Mouse (Mus musculus) C2C12 (cell line): ENCODE results near the gene Ubxn11. TPM values are rescaled to one million over a fixed set of nuclear protein-coding genes. Genes with fewer than 3 reads are reported as not detected.

Experiments
- H3K27me3 ChIP-seq: one replicate; pipeline ENCODE4 v1.6.1; 2011; ENCODE audit not compliant: control insufficient read depth, insufficient read depth, insufficient read length
- H3K36me3 ChIP-seq: one replicate; pipeline ENCODE4 v1.6.1; 2011; ENCODE audit not compliant: control insufficient read depth, insufficient read depth
- H3K4me3 ChIP-seq: one replicate; pipeline ENCODE4 v1.5.1; 2011; ENCODE audit warnings: mild to moderate bottlenecking, control low read depth; ENCODE audit not compliant: poor library complexity, insufficient read depth, severe bottlenecking
- H3K79me2 ChIP-seq: one replicate; pipeline ENCODE4 v1.6.1; 2011; ENCODE audit not compliant: control insufficient read depth, insufficient read depth
- H3K79me3 ChIP-seq: one replicate; pipeline ENCODE4 v1.6.1; 2011; ENCODE audit warnings: low read depth, control low read depth
- H3ac ChIP-seq: one replicate; pipeline ENCODE3; 2011; ENCODE audit warnings: low read depth; ENCODE audit not compliant: control insufficient read depth, insufficient read length
- CEBPB ChIP-seq: IDR thresholded peaks from one replicate; pipeline ENCODE4 v1.6.1; 2011; ENCODE audit warnings: low read depth, mild to moderate bottlenecking, control low read depth, moderate library complexity
- CTCF ChIP-seq: IDR thresholded peaks from one replicate; pipeline ENCODE4 v1.5.1; 2011; ENCODE audit not compliant: control insufficient read depth, insufficient read depth, insufficient read length
- FOSL1 ChIP-seq: IDR thresholded peaks from one replicate; pipeline ENCODE4 v1.8.0; 2011; ENCODE audit warnings: mild to moderate bottlenecking, low read length; ENCODE audit not compliant: poor library complexity, insufficient read depth, severe bottlenecking
- MAX ChIP-seq: IDR thresholded peaks from one replicate; pipeline ENCODE4 v1.6.1; 2011; ENCODE audit warnings: mild to moderate bottlenecking, control low read depth
- MYOD1 ChIP-seq: IDR thresholded peaks from one replicate; pipeline ENCODE4 v1.6.1; 2011; ENCODE audit warnings: low read depth; ENCODE audit not compliant: control insufficient read depth, insufficient read length
- MYOG ChIP-seq: IDR thresholded peaks from one replicate; pipeline ENCODE4 v1.6.1; 2011; ENCODE audit not compliant: control insufficient read depth, insufficient read length; ENCODE audit errors: extremely low read depth
- USF1 ChIP-seq: IDR thresholded peaks from one replicate; pipeline ENCODE4 v1.6.1; 2011; ENCODE audit warnings: low read depth, mild to moderate bottlenecking, control low read depth, moderate library complexity
- polyA plus RNA-seq: library from polyadenylated mRNA; unstranded; fragments of >200 nt; fragmentation: generic; extraction: Trizol; gene quantifications from one replicate; pipeline ENCODE4 v1.2.1, GENCODE M21; 2012; ENCODE audit warnings: missing spikeins

Ubxn11 gene
- polyA plus RNA-seq, 1 experiment = 0.80 TPM

DNA sequence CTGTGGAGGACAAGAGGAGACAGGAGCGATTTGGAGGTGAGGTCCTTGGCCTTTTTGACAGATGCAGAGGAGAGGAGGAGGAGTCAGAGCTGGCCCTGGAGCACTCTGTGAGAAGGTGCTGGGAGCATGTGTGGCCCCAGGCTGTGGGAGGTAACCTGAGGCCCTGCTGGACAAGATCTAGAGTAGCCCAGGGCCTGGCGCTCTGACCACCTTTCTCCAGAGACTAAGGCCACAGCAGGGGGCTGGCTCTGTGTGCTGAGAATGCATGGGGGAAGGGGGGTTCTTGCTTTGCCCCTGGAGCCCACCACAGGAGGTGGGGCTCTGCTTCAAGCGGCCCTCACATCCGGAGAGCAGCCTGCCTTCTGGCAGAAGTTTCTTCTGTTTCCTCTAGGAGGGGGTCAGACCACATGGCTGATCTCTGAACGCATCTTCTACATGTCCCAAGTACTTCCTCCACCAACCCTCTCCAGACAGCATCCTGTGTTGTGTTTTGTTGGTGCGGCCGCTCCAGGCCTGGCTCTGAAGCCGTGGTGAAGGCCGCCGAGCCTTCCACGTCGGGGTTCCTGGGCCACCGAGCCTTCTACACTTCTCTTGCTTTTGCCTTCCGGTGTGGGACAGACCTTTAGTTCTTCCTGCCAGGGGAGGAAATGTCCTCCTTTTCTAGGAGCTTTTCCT lies 15.9 kb downstream of the Ubxn11 start:
- H3K36me3 ChIP-seq = no peaks in the 10 kb centered on the region
- no peak overlapping the region for H3ac ChIP-seq
- no peaks in the 10 kb centered on the region for H3K27me3 ChIP-seq
- H3K4me3 ChIP-seq = no peak overlapping the region
- no peaks in the 10 kb centered on the region for H3K79me3 ChIP-seq
- no peak for TF ChIP-seq MYOG
- TF ChIP-seq MAX = no peak
- no peak for TF ChIP-seq USF1
- TF ChIP-seq CEBPB = no peak
- no peak for TF ChIP-seq MYOD1
- TF ChIP-seq CTCF = no peak
- TF ChIP-seq FOSL1 = no peak
- H3K79me2 ChIP-seq = no peaks in the 10 kb centered on the region

DNA sequence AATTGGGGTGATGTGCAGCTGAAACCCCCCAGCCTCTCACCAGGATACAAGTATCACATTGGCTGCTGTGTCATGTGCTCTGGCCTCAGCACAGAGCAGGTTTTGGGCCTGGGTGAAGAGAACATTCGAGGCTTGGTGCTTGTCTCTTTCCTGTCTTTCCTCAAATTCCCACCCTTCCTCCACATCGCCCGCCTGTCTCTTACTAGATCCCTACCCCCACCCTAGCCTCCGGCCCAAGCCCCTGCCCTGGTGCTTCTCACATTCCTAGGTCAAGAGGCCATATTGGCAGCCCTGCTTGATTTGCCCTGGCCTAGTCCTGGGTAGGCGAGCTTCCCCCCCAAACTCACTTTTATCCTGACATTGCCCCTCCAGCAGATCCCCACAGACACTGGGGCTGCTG lies 16.7 kb downstream of the Ubxn11 start:
- no peak overlapping the region for H3ac ChIP-seq
- no peak for TF ChIP-seq CEBPB
- no peak for TF ChIP-seq CTCF
- no peak for TF ChIP-seq MYOG
- TF ChIP-seq USF1 = no peak
- no peak for TF ChIP-seq FOSL1
- no peak for TF ChIP-seq MYOD1
- TF ChIP-seq MAX = no peak
- no peaks in the 10 kb centered on the region for H3K27me3 ChIP-seq
- no peaks in the 10 kb centered on the region for H3K36me3 ChIP-seq
- H3K79me2 ChIP-seq = no peaks in the 10 kb centered on the region
- no peak overlapping the region for H3K4me3 ChIP-seq
- no peaks in the 10 kb centered on the region for H3K79me3 ChIP-seq

DNA sequence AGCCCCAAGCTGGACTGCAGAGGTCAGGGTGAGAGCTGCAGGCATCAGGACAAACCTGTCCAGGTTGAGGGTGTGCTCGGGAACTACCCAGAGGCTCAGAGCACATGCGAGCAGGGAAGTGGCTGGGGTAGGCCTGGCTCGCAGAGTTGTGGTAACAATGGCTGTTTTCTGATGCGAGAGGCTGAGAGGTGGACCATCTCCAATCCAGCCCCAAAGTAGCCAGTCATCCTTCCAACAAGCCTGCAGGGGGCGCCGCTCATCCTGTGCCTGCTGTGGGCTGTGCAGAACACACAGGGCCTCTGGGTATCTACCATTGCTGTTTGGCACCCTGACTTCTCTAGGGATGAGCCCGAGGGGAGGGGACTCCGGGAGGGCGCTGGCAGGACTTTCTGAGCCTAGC lies 17.3 kb downstream of the Ubxn11 start:
- Histone ChIP-seq H3ac (no peak overlapping the region), H3K79me2 (no peaks in the 10 kb centered on the region), H3K36me3 (no peaks in the 10 kb centered on the region), H3K27me3 (no peaks in the 10 kb centered on the region), H3K4me3 (no peak overlapping the region), H3K79me3 (no peaks in the 10 kb centered on the region)
- TF ChIP-seq MAX = no peak
- no peak for TF ChIP-seq USF1
- no peak for TF ChIP-seq MYOG
- peak; percentile 15 for TF ChIP-seq CTCF
- TF ChIP-seq FOSL1 = no peak
- no peak for TF ChIP-seq CEBPB

- no peak overlapping the region for H3ac ChIP-seq
- no peaks in the 10 kb centered on the region for H3K79me3 ChIP-seq
- H3K79me2 ChIP-seq = no peaks in the 10 kb centered on the region
- TF ChIP-seq USF1 = no peak
- no peak for TF ChIP-seq CEBPB
- TF ChIP-seq MYOG = no peak
- no peak for TF ChIP-seq FOSL1
- TF ChIP-seq MAX = no peak
- no peak for TF ChIP-seq MYOD1
- no peak for TF ChIP-seq CTCF
- no peak overlapping the region for H3K4me3 ChIP-seq
- no peaks in the 10 kb centered on the region for H3K27me3 ChIP-seq
- no peaks in the 10 kb centered on the region for H3K36me3 ChIP-seq
Observed at GRCm38 (mm10) chr4:134120192-134120805, 17.9 kb downstream of the Ubxn11 start.

DNA sequence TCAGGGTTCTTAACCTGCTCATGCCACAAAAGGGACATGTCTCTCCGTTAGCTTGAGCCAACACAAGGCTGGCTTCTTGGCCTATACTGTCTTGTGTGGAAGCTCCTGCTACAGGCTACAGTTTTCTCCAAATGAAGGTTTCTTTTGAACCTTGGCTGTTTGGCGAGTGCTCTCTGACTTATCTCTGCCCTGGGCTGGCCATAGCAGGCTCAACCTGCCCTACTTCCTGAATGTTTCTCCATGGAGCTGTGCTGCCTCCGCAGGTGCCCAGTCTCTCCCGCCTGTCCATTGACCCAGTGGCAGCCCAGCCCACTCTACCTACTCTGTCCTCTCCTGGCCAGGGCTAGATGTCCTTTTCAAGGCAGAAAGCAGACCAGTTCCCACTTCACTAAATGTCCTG lies 18.5 kb downstream of the Ubxn11 start:
- H3K4me3 ChIP-seq = no peak overlapping the region
- H3K79me2 ChIP-seq = no peaks in the 10 kb centered on the region
- no peak for TF ChIP-seq CTCF
- TF ChIP-seq USF1 = no peak
- no peaks in the 10 kb centered on the region for H3K27me3 ChIP-seq
- no peak overlapping the region for H3ac ChIP-seq
- H3K79me3 ChIP-seq = no peaks in the 10 kb centered on the region
- peaks cover under 1% of the 10 kb centered on the region for H3K36me3 ChIP-seq

DNA sequence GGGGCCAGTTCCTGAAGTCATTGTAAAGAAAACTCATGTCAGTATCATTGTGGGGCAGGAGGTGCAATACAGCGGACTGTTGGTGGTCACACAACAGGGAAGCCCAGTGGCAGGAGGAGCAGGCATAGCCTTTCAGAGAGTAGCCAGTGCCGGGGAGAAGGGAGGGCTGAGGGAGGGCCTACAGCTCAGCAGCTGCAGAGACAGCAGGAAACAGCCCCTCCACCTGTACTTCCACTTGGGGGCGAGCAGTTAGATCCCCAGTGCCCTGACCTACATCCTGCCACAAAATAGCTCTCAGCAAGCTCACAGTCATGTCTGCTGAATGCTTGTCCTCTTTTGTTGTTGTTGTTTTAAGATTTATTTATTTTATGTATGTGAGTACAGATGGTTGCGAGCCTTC lies 19.2 kb downstream of the Ubxn11 start:
- TF ChIP-seq MYOG (no peak), MAX (no peak), FOSL1 (no peak), USF1 (no peak), CEBPB (no peak), MYOD1 (no peak), CTCF (no peak)
- Histone ChIP-seq H3K27me3 (no peaks in the 10 kb centered on the region), H3ac (no peak overlapping the region), H3K36me3 (peaks cover 5% of the 10 kb centered on the region), H3K79me3 (no peaks in the 10 kb centered on the region), H3K4me3 (no peak overlapping the region), H3K79me2 (no peaks in the 10 kb centered on the region)
